Mouse (Mus musculus) spleen, adult 10 weeks (tissue): ENCODE data around the gene Cldn34b1. TPM values are rescaled to one million over a fixed set of nuclear protein-coding genes. Genes with fewer than 3 reads are reported as not detected.

Experiments
- polyA plus RNA-seq: library from polyadenylated mRNA; stranded (reverse); fragments of 350-450 nt; fragmentation: Illumina TruSeq; extraction: RNeasy Lipid Tissue Mini Kit (QIAGEN cat#74804); gene quantifications from one replicate; pipeline ENCODE4 v1.2.3, GENCODE M21; 2015; ENCODE audit warnings: low replicate concordance; ENCODE audit not compliant: insufficient read depth

The Cldn34b1 gene
- not detected for polyA plus RNA-seq

DNA sequence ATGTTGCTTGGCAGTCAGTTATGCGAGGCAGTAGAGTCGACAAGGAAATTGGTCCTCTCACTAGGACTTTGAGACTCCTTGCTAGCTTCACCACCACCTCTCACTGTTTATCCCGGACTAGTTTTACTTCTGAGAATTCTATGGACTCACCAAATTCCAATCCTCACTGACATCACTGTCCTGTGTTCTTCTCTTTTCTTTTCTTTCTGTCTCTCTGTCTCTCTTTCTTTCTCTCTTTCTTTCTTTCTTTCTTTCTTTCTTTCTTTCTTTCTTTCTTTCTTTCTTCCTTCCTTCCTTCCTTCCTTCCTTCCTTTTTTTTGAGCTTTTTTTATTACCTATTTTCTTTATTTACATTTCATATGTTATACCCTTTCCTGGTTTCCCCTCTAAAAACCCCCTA lies at the start of gene Cldn34b1:
Gene Cldn34b1, minus strand, starts transcription at position 101 of the 400 bp plus-strand sequence.

DNA sequence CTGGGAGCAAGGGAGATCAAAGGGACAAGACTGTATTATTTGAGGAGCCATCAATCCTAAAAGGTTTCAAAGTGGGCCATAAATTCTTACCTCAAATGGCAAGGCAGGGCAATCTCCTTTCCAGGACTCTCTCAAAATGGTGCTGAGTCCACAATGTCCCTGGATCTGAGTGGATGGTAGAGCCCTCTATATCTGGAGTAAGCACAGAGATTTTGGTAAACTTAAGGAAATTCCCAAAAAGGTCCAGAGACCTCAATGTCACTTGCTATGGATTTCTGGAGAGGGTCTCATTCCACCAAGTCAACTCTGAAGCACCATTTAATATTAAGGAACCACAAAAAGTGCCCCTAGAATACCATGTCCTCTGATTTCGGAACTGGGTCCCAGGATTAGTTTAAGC lies 45.8 kb upstream of the Cldn34b1 start, which contains the start of gene Magea6:
Gene Magea6, minus strand, starts transcription at position 101 of the 400 bp plus-strand sequence.

Other genes starting within 250 kb of the Cldn34b1 start
- not detected for gene Magea6, start 45.7 kb upstream of the Cldn34b1 start, polyA plus RNA-seq
- not detected for gene Magea3, start 59.2 kb upstream of the Cldn34b1 start, polyA plus RNA-seq
- not detected for gene Magea8, start 105.6 kb upstream of the Cldn34b1 start, polyA plus RNA-seq
- gene Magea5, start 172.9 kb upstream of the Cldn34b1 start, polyA plus RNA-seq: not detected
- gene Magea1, start 199.5 kb upstream of the Cldn34b1 start, polyA plus RNA-seq: not detected
- gene Magea2, start 203.4 kb upstream of the Cldn34b1 start, polyA plus RNA-seq: not detected
- gene Cldn34b2, start 238.1 kb upstream of the Cldn34b1 start, polyA plus RNA-seq: 0.23 TPM